Mouse (Mus musculus): Measurements from ENCODE around the gene Gm2035. TPM values are rescaled to one million over a fixed set of nuclear protein-coding genes. Genes with fewer than 3 reads are reported as not detected.

Gm2035 gene
- not detected in 2 replicates for polyA plus RNA-seq (2012; rRNA removed; ENCODE audit: low replicate concordance)

GRCm38 (mm10) chr12:87919721-87920120, at the start of gene Gm2035:
TSS of gene Gm2035 (minus strand) at chr12:87919857.

GRCm38 (mm10) chr12:87953780-87954179, 34.1 kb upstream of the Gm2035 start, which contains the start of gene Gm2042:
TSS of gene Gm2042 (plus strand) at chr12:87954080.

DNA sequence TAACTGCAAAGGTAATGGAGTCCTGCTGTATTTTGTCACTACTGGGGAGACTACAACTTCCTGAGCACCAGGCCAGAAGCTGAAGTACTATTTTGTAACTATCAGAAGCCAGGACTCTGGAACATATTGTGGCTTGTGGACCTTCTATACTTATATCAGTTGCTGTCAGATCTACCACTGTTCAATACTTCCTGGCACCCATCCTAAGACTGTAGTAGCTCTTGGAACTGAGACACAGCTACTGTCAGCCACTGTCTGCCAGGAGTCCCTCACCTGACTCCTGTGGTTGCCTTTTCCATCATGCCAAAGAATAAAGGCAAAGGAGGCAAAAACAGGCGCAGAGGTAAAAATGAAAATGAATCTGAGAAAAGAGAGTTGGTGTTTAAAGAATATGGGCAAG, 24.6 kb downstream of the Gm2035 start, which contains the start of gene Gm2022:
TSS of gene Gm2022 (plus strand) at position 301 of the 400 bp plus-strand sequence.

GRCm38 (mm10) chr12:87873772-87874171, 45.9 kb downstream of the Gm2035 start, which contains the start of gene Gm2016:
TSS of gene Gm2016 (plus strand) at chr12:87874072.

Other genes with a start within 250 kb of the Gm2035 start
- not detected in 2 replicates for gene Gm21319, start 144.1 kb downstream of the Gm2035 start, polyA plus RNA-seq (2012; rRNA removed; ENCODE audit: low replicate concordance)
- not detected in 2 replicates for gene Gm21936, start 124.3 kb downstream of the Gm2035 start, polyA plus RNA-seq (2012; rRNA removed; ENCODE audit: low replicate concordance)
- not detected in 2 replicates for gene BB287469, start 103.3 kb downstream of the Gm2035 start, polyA plus RNA-seq (2012; rRNA removed; ENCODE audit: low replicate concordance)
- gene Gm2001, start 77.5 kb downstream of the Gm2035 start, polyA plus RNA-seq (2012; rRNA removed; ENCODE audit: low replicate concordance): not detected in 2 replicates
- gene Gm2016, start 45.8 kb downstream of the Gm2035 start, polyA plus RNA-seq (2012; rRNA removed; ENCODE audit: low replicate concordance): not detected in 2 replicates
- not detected in 2 replicates for gene Gm2022, start 24.5 kb downstream of the Gm2035 start, polyA plus RNA-seq (2012; rRNA removed; ENCODE audit: low replicate concordance)
- gene Gm2042, start 34.2 kb upstream of the Gm2035 start, polyA plus RNA-seq (2012; rRNA removed; ENCODE audit: low replicate concordance): not detected in 2 replicates
- not detected in 2 replicates for gene Gm2075, start 92.0 kb upstream of the Gm2035 start, polyA plus RNA-seq (2012; rRNA removed; ENCODE audit: low replicate concordance)
- not detected in 2 replicates for gene Gm6803, start 98.9 kb upstream of the Gm2035 start, polyA plus RNA-seq (2012; rRNA removed; ENCODE audit: low replicate concordance)
- gene Gm2056, start 107.1 kb upstream of the Gm2035 start, polyA plus RNA-seq (2012; rRNA removed; ENCODE audit: low replicate concordance): not detected in 2 replicates
- not detected in 2 replicates for gene Gm16368, start 163.8 kb upstream of the Gm2035 start, polyA plus RNA-seq (2012; rRNA removed; ENCODE audit: low replicate concordance)

Measured in subcutaneous adipose tissue, adult 2 months (tissue).